Mouse (Mus musculus) liver, adult 2 months (tissue): ENCODE data around the gene Dyrk3. TPM values are rescaled to one million over a fixed set of nuclear protein-coding genes. Genes with fewer than 3 reads are reported as not detected.
"Not testable (repeated sequence)": the region's sequence is repeated elsewhere in the genome, so short reads cannot be mapped to it uniquely, and the experiment has no call there.

ENCODE experiments used
- DNase-seq: peaks from one replicate; pipeline ENCODE4 v3.0.0-alpha.2; 2011; ENCODE audit warnings: low read depth, low spot score; ENCODE audit errors: extremely low read depth
- H3K27ac ChIP-seq: fragments of 200-500 bp; replicated peaks from 2 replicates; pipeline ENCODE4 v1.5.1; 2012; ENCODE audit warnings: low read depth, mild to moderate bottlenecking, control low read depth, inconsistent platforms, low read length; ENCODE audit not compliant: insufficient read depth
- H3K27me3 ChIP-seq: fragments of 200-500 bp; 2 replicates; pipeline ENCODE4 v1.6.1; 2012; ENCODE audit warnings: mild to moderate bottlenecking, moderate library complexity, low read length, inconsistent platforms; ENCODE audit not compliant: control insufficient read depth, insufficient read depth
- H3K36me3 ChIP-seq: fragments of 200-500 bp; 2 replicates; pipeline ENCODE4 v1.6.1; 2012; ENCODE audit warnings: low read length, inconsistent platforms; ENCODE audit not compliant: control insufficient read depth, insufficient read depth
- H3K4me1 ChIP-seq: fragments of 200-500 bp; 2 replicates; pipeline ENCODE4 v1.6.1; 2011; ENCODE audit warnings: low read length; ENCODE audit not compliant: control insufficient read depth, insufficient read depth
- H3K4me3 ChIP-seq: fragments of 200-500 bp; 2 replicates; pipeline ENCODE4 v1.5.1; 2011; ENCODE audit warnings: low read depth, mild to moderate bottlenecking, control low read depth, low read length, moderate library complexity; ENCODE audit not compliant: insufficient read depth
- H3K79me2 ChIP-seq: fragments of 200-500 bp; 2 replicates; pipeline ENCODE4 v1.6.1; 2012; ENCODE audit warnings: inconsistent platforms, mild to moderate bottlenecking, low read length, moderate library complexity; ENCODE audit not compliant: control insufficient read depth, insufficient read depth
- H3K9ac ChIP-seq: fragments of 200-500 bp; 2 replicates; pipeline ENCODE4 v1.6.1; 2012; ENCODE audit warnings: low read depth, mild to moderate bottlenecking, control low read depth, inconsistent platforms, low read length
- CTCF ChIP-seq: fragments of 200-500 bp; IDR thresholded peaks from 2 replicates; pipeline ENCODE4 v1.5.1; 2011; ENCODE audit warnings: low read depth, low read length, control low read depth
- POLR2A ChIP-seq: fragments of 200-500 bp; IDR thresholded peaks from 2 replicates; pipeline ENCODE4 v1.6.1; 2011; ENCODE audit warnings: low read length, control low read depth; ENCODE audit not compliant: insufficient read depth; ENCODE audit errors: extremely low read depth
- WGBS: fragments of 180-500 bp; shearing (Covaris S2); methylation state at CpG from one replicate; pipeline ENCODE4 v1.1.7; 2018; 5-methylcytosine and 5-hydroxymethylcytosine counted together
- polyA plus RNA-seq: library from polyadenylated mRNA; depleted of rRNA; stranded (reverse); fragments of >200 nt; gene quantifications from 2 replicates; pipeline ENCODE4 v1.2.3, GENCODE M21; 2012
- total RNA-seq: library from RNA; depleted of rRNA; stranded (reverse); fragments of >200 nt; gene quantifications from 2 replicates; pipeline ENCODE4 v1.2.3, GENCODE M21; 2014

Gene Dyrk3
- total and polyA plus RNA-seq, 2 experiments, result 0.50 to 1.3 TPM

GRCm38 (mm10) chr1:131164427-131164826 lies 26.3 kb upstream of the Dyrk3 start:
- H3K79me2 ChIP-seq, result no peaks in the 10 kb centered on the region
- peak; percentile 77 for DNase-seq
- no peaks in the 10 kb centered on the region for H3K27me3 ChIP-seq
- TF ChIP-seq POLR2A (no peak), CTCF (no peak)
- H3K27ac ChIP-seq, result no peak overlapping the region
- WGBS, result 25% methylated on average over 6 of the region's 6 CpGs
- H3K9ac ChIP-seq, result no peak overlapping the region
- no peak overlapping the region for H3K4me3 ChIP-seq
- H3K4me1 ChIP-seq, result peaks cover 3% of the 10 kb centered on the region; the same call in 1 of the 2 replicates
- peaks cover 44% of the 10 kb centered on the region for H3K36me3 ChIP-seq

- H3K79me2 ChIP-seq, result no peaks in the 10 kb centered on the region
- TF ChIP-seq CTCF, result no peak
- no peak for TF ChIP-seq POLR2A
- H3K4me1 ChIP-seq, result peaks cover 9% of the 10 kb centered on the region
- DNase-seq, result no peak
- WGBS, result 87% methylated on average over 11 of the region's 11 CpGs
- no peak overlapping the region for H3K4me3 ChIP-seq
- H3K27ac ChIP-seq, result no peak overlapping the region
- no peaks in the 10 kb centered on the region for H3K27me3 ChIP-seq
- no peak overlapping the region for H3K9ac ChIP-seq
- H3K36me3 ChIP-seq, result peaks cover 37% of the 10 kb centered on the region
Measured at GRCm38 (mm10) chr1:131161091-131161490, 23.0 kb upstream of the Dyrk3 start.

- H3K27me3 ChIP-seq, H3K4me3 ChIP-seq, H3K4me1 ChIP-seq, H3K9ac ChIP-seq, H3K79me2 ChIP-seq: not testable (repeated sequence)
- H3K36me3 ChIP-seq, result peaks cover 27% of the 10 kb centered on the region
- H3K27ac ChIP-seq, result 0 out of 2 replicates have a peak overlapping the region, but pooled peaks have one; percentile 31
- peak; percentile 68 for DNase-seq
- WGBS, result 20% methylated on average over 3 of the region's 3 CpGs
Measured at GRCm38 (mm10) chr1:131159573-131160327, 21.6 kb upstream of the Dyrk3 start.

- Histone ChIP-seq H3K4me1 (peaks cover 14% of the 10 kb centered on the region), H3K27me3 (no peaks in the 10 kb centered on the region), H3K36me3 (peaks cover 10% of the 10 kb centered on the region), H3K9ac (no peak overlapping the region), H3K79me2 (no peaks in the 10 kb centered on the region; the same call in 1 of the 2 replicates), H3K4me3 (no peak overlapping the region), H3K27ac (no peak overlapping the region)
- TF ChIP-seq POLR2A (no peak), CTCF (peak; percentile 84)
- 63% methylated on average over 2 of the region's 2 CpGs for WGBS
- DNase-seq, result peak; percentile 31
Measured at GRCm38 (mm10) chr1:131155456-131155855, 17.3 kb upstream of the Dyrk3 start.

GRCm38 (mm10) chr1:131153018-131153629 lies 15.0 kb upstream of the Dyrk3 start, which contains the start of gene Eif2d:
Gene Eif2d, plus strand, starts transcription at chr1:131153181.
- Histone ChIP-seq H3K9ac (peak within 1 kb of the TSS; percentile 72), H3K36me3 (peaks cover 2% of the 10 kb centered on the region; the same call in 1 of the 2 replicates), H3K27ac (peak within 1 kb of the TSS; percentile 39), H3K27me3 (no peaks in the 10 kb centered on the region), H3K79me2 (no peaks in the 10 kb centered on the region; the same call in 1 of the 2 replicates), H3K4me1 (peaks cover 6% of the 10 kb centered on the region; the same call in 1 of the 2 replicates), H3K4me3 (peak within 1 kb of the TSS; percentile 65)
- TF ChIP-seq POLR2A (peak; percentile 59; the same call in 1 of the 2 replicates), CTCF (no peak)
- DNase-seq, result peak; percentile 79
- WGBS, result under 1% methylated on average over 27 of the region's 27 CpGs
